8 mouse cellular contexts compared by ENCODE assay signal in genomic region chr17:35915538-35916296, GRCm38 (mm10). TPM values are rescaled to one million over a fixed set of nuclear protein-coding genes. Genes with fewer than 3 reads are reported as not detected.
DNase-seq lines count a peak whose midpoint lies in the region; ATAC-seq and TF ChIP-seq lines count a peak whose summit lies in the region.

No protein-coding gene starts in this region.

- 2% methylated on average over 28 of the region's 28 CpGs for WGBS in heart, adult 2 months
- WGBS in kidney, postnatal 0 days, result 2% methylated on average over 28 of the region's 28 CpGs
- 3% methylated on average over 28 of the region's 28 CpGs for WGBS in midbrain, embryonic 16.5 days

- peak overlapping the region; percentile 65 for H3K4me2 ChIP-seq in kidney, postnatal 0 days (ENCODE audit: low read length)
- peak overlapping the region; percentile 79 for H3K4me2 ChIP-seq in midbrain, embryonic 16.5 days (ENCODE audit: low read length)

- H3K4me1 ChIP-seq in heart, adult 2 months (ENCODE audit: control insufficient read depth, insufficient read depth, low read length), result peaks cover 7% of the 10 kb centered on the region
- H3K4me1 ChIP-seq in ES-E14 (ENCODE audit: control insufficient read depth in 2 of 2, insufficient read depth in 2 of 2, low read length in 2 of 2, poor library complexity in 1 of 2), result peaks cover 0 to 10% of the 10 kb centered on the region in 2 experiments; a peak in 2 of 4 replicates
- H3K4me1 ChIP-seq in erythroblast, embryonic 14.5 days (ENCODE audit: control insufficient read depth), result peaks cover 62% of the 10 kb centered on the region
- peaks cover 20% of the 10 kb centered on the region; the same call in 1 of the 2 replicates for H3K4me1 ChIP-seq in kidney, postnatal 0 days (replicated peaks; ENCODE audit: insufficient read depth, low read length)
- peaks cover 19% of the 10 kb centered on the region for H3K4me1 ChIP-seq in midbrain, embryonic 16.5 days (ENCODE audit: control insufficient read depth, insufficient read depth, low read length)

- no peak for DNase-seq in heart, adult 2 months
- no peak for DNase-seq in heart, postnatal 25 days (ENCODE audit: low spot score)
- DNase-seq in ES-E14 (ENCODE audit: low read depth, low spot score), result no peak
- DNase-seq in kidney, postnatal 0 days (ENCODE audit: low spot score), result peak; percentile 54
- DNase-seq in layer of hippocampus, postnatal 14 days (ENCODE audit: low spot score in 2 of 2), result no peak
- no peak for DNase-seq in thymus, postnatal 25 days

- no peaks in the 10 kb centered on the region for H3K27me3 ChIP-seq in heart, adult 2 months (ENCODE audit: control insufficient read depth, insufficient read depth, low read length)
- no peaks in the 10 kb centered on the region for H3K27me3 ChIP-seq in erythroblast, embryonic 14.5 days (ENCODE audit: control insufficient read depth)
- no peaks in the 10 kb centered on the region for H3K27me3 ChIP-seq in kidney, postnatal 0 days (ENCODE audit: insufficient read depth, low read length)
- H3K27me3 ChIP-seq in midbrain, embryonic 16.5 days (ENCODE audit: control insufficient read depth, insufficient read depth, low read depth, low read length), result no peaks in the 10 kb centered on the region

- TF ChIP-seq CTCF in heart, adult 2 months (IDR thresholded peaks at IDR 0.05), result no peak
- TF ChIP-seq CTCF in kidney, postnatal 0 days (IDR thresholded peaks at IDR 0.05; ENCODE audit: low read depth), result no peak

- peak overlapping the region; percentile 70 for H3K4me3 ChIP-seq in heart, adult 2 months
- H3K4me3 ChIP-seq in ES-E14 (ENCODE audit: insufficient read depth in 1 of 2, low read depth in 1 of 2, low read length in 2 of 2, poor library complexity in 1 of 2, severe bottlenecking in 1 of 2), result peak overlapping the region; percentile 78 to 93
- H3K4me3 ChIP-seq in erythroblast, embryonic 14.5 days (replicated peaks), result peak overlapping the region; percentile 73
- H3K4me3 ChIP-seq in kidney, postnatal 0 days (replicated peaks; ENCODE audit: low read depth, low read length), result peak overlapping the region; percentile 66
- H3K4me3 ChIP-seq in midbrain, embryonic 16.5 days (ENCODE audit: low read depth, low read length), result peak overlapping the region; percentile 66

- H3K27ac ChIP-seq in heart, adult 2 months, result peak overlapping the region; percentile 100
- H3K27ac ChIP-seq in ES-E14 (ENCODE audit: insufficient read depth, low read depth, low read length, poor library complexity, severe bottlenecking), result peak overlapping the region; percentile 98
- H3K27ac ChIP-seq in kidney, postnatal 0 days, result peak overlapping the region; percentile 90
- peak overlapping the region; percentile 99 for H3K27ac ChIP-seq in midbrain, embryonic 16.5 days (ENCODE audit: low read length)

- no peak for TF ChIP-seq EP300 in heart, adult 2 months (IDR thresholded peaks at IDR 0.05; ENCODE audit: insufficient read depth, low read depth, low read length)

- intact Hi-C loops in heart, adult 2 months (cut with DNase I), result loop anchor here (2.0 kb wide), 3 partner anchors 19 to 77 kb away; partner anchors contain the start of genes 2310061I04Rik and Tubb5
- intact Hi-C loops in heart, postnatal 25 days (cut with DNase I), result loop anchor here (5.0 kb wide), 1 partner anchor 78 kb away; the partner anchor contains the start of gene Tubb5

- no peak for TF ChIP-seq POLR2A in heart, adult 2 months (IDR thresholded peaks at IDR 0.05; ENCODE audit: insufficient read depth, low read depth, low read length)

- H3K36me3 ChIP-seq in heart, adult 2 months (ENCODE audit: control insufficient read depth, insufficient read depth, low read length), result peaks cover 8% of the 10 kb centered on the region
- H3K36me3 ChIP-seq in ES-E14 (ENCODE audit: control insufficient read depth, insufficient read depth, low read length, poor library complexity, severe bottlenecking), result peaks cover 37% of the 10 kb centered on the region
- peaks cover 65% of the 10 kb centered on the region for H3K36me3 ChIP-seq in erythroblast, embryonic 14.5 days (ENCODE audit: control insufficient read depth)
- 0 out of 2 replicates have a peak, but pooled peaks cover 16% of the 10 kb centered on the region for H3K36me3 ChIP-seq in kidney, postnatal 0 days (ENCODE audit: insufficient read depth, low read length)
- H3K36me3 ChIP-seq in midbrain, embryonic 16.5 days (ENCODE audit: control insufficient read depth, insufficient read depth, low read length), result no peaks in the 10 kb centered on the region

- peak overlapping the region; percentile 59 for H3K9ac ChIP-seq in heart, adult 2 months (ENCODE audit: low read depth, low read length)
- peak overlapping the region; percentile 92 for H3K9ac ChIP-seq in ES-E14 (ENCODE audit: insufficient read depth, low read depth, low read length, poor library complexity, severe bottlenecking)
- H3K9ac ChIP-seq in kidney, postnatal 0 days (ENCODE audit: low read depth, low read length), result peak overlapping the region; percentile 60
- H3K9ac ChIP-seq in midbrain, embryonic 16.5 days (ENCODE audit: low read depth, low read length), result peak overlapping the region; percentile 67

- in situ Hi-C loops in ES-E14 (cut with MboI; ENCODE audit: low sequenced_read_pairs in 2 of 2, unreplicated experiment in 2 of 2), result no loop called here

- no peaks in the 10 kb centered on the region for H3K79me2 ChIP-seq in heart, adult 2 months (replicated peaks; ENCODE audit: control insufficient read depth, insufficient read depth, low read length)

- no peak for ATAC-seq in kidney, postnatal 0 days (replicated peaks; ENCODE audit: low FRiP score, low read depth)
- no peak for ATAC-seq in midbrain, embryonic 16.5 days

- no peaks in the 10 kb centered on the region for H3K9me3 ChIP-seq in ES-E14 (ENCODE audit: control insufficient read depth, insufficient read depth, low read depth, low read length)
- H3K9me3 ChIP-seq in erythroblast, embryonic 14.5 days (ENCODE audit: control insufficient read depth, low read length), result no peaks in the 10 kb centered on the region
- H3K9me3 ChIP-seq in kidney, postnatal 0 days (replicated peaks; ENCODE audit: low read length), result no peaks in the 10 kb centered on the region
- H3K9me3 ChIP-seq in midbrain, embryonic 16.5 days (replicated peaks; ENCODE audit: control insufficient read depth, low read length, poor library complexity, severe bottlenecking), result no peaks in the 10 kb centered on the region

TF ChIP-seq in ES-E14, 5 proteins besides CTCF, POLR2A, EP300 and RAD21:
- TF ChIP-seq CHD2 (IDR thresholded peaks at IDR 0.05; ENCODE audit: low read depth, low read length), result no peak

RNA-seq across cellular contexts. Expression of gene Mrps18b, which starts 0.5 kb away (rescaled TPM):
- total RNA-seq in heart, adult 2 months (2021), result 10 to 100 TPM; 50.9 to 56.2 TPM
- polyA plus RNA-seq in heart, adult 2 months (2012; rRNA removed), result 76.0 and 99.7 TPM in 2 replicates
- total RNA-seq in heart, postnatal 25 days (2021), result 10 to 100 TPM; 51.7 to 55.3 TPM
- 189 and 226 TPM in 2 replicates for total RNA-seq in ES-E14 (2012; rRNA removed)
- polyA plus RNA-seq in erythroblast, embryonic 14.5 days (2012), result 0.45 and 0.85 TPM in 2 replicates
- 88.4 and 94.7 TPM in 2 replicates for polyA plus RNA-seq in kidney, postnatal 0 days (2015; fragmentation: Nextera tagmentation; extraction: Ambion mirVana)
- polyA plus RNA-seq in midbrain, embryonic 16.5 days (2015; fragmentation: Nextera tagmentation; extraction: Ambion mirVana), result 46.9 and 54.4 TPM in 2 replicates
- 10 to 100 TPM; 41.2 to 42.7 TPM for total RNA-seq in layer of hippocampus, postnatal 14 days (2021)

RNA-seq across cellular contexts. Expression of gene Ppp1r10, which starts 0.5 kb away (rescaled TPM):
- 10 to 100 TPM; 26.4 to 40.9 TPM for total RNA-seq in heart, adult 2 months (2021)
- 18.1 and 18.7 TPM in 2 replicates for polyA plus RNA-seq in heart, adult 2 months (2012; rRNA removed)
- total RNA-seq in heart, postnatal 25 days (2021), result 10 to 100 TPM; 30.4 to 34.5 TPM
- total RNA-seq in ES-E14 (2012; rRNA removed), result 64.8 and 68.2 TPM in 2 replicates
- polyA plus RNA-seq in erythroblast, embryonic 14.5 days (2012), result 5.4 and 6.3 TPM in 2 replicates
- polyA plus RNA-seq in kidney, postnatal 0 days (2015; fragmentation: Nextera tagmentation; extraction: Ambion mirVana), result 28.8 and 29.7 TPM in 2 replicates
- 38.9 and 43.0 TPM in 2 replicates for polyA plus RNA-seq in midbrain, embryonic 16.5 days (2015; fragmentation: Nextera tagmentation; extraction: Ambion mirVana)
- total RNA-seq in layer of hippocampus, postnatal 14 days (2021), result 10 to 100 TPM; 68.3 to 74.5 TPM

RNA-seq across cellular contexts. Expression of gene Atat1, which starts 5.8 kb away (rescaled TPM):
- 1 to 10 TPM; 6.0 TPM for total RNA-seq in heart, adult 2 months (2021)
- 22.0 and 24.3 TPM in 2 replicates for polyA plus RNA-seq in heart, adult 2 months (2012; rRNA removed)
- 1 to 10 TPM; 7.7 TPM for total RNA-seq in heart, postnatal 25 days (2021)
- 12.5 and 12.9 TPM in 2 replicates for total RNA-seq in ES-E14 (2012; rRNA removed)
- 1.1 and 1.6 TPM in 2 replicates for polyA plus RNA-seq in erythroblast, embryonic 14.5 days (2012)
- 28.4 and 36.9 TPM in 2 replicates for polyA plus RNA-seq in kidney, postnatal 0 days (2015; fragmentation: Nextera tagmentation; extraction: Ambion mirVana)
- 455 and 465 TPM in 2 replicates for polyA plus RNA-seq in midbrain, embryonic 16.5 days (2015; fragmentation: Nextera tagmentation; extraction: Ambion mirVana)
- 10 to 100 TPM; 82.6 to 87.1 TPM for total RNA-seq in layer of hippocampus, postnatal 14 days (2021)

RNA-seq across cellular contexts. Expression of gene 2310061I04Rik, which starts 18.5 kb away (rescaled TPM):
- total RNA-seq in heart, adult 2 months (2021), result 100 to 1,000 TPM in 1 of 2 experiments, 10 to 100 TPM in 1; 99.4 to 116 TPM
- 164 and 176 TPM in 2 replicates for polyA plus RNA-seq in heart, adult 2 months (2012; rRNA removed)
- total RNA-seq in heart, postnatal 25 days (2021), result 100 to 1,000 TPM; 112 to 116 TPM
- 13.6 and 15.8 TPM in 2 replicates for total RNA-seq in ES-E14 (2012; rRNA removed)
- polyA plus RNA-seq in erythroblast, embryonic 14.5 days (2012), result 6.9 and 7.1 TPM in 2 replicates
- polyA plus RNA-seq in kidney, postnatal 0 days (2015; fragmentation: Nextera tagmentation; extraction: Ambion mirVana), result 36.6 and 39.1 TPM in 2 replicates
- polyA plus RNA-seq in midbrain, embryonic 16.5 days (2015; fragmentation: Nextera tagmentation; extraction: Ambion mirVana), result 63.9 and 76.4 TPM in 2 replicates
- 10 to 100 TPM; 61.8 to 71.4 TPM for total RNA-seq in layer of hippocampus, postnatal 14 days (2021)

RNA-seq across cellular contexts. Expression of gene Dhx16, which starts 36.1 kb away (rescaled TPM):
- total RNA-seq in heart, adult 2 months (2021), result 10 to 100 TPM; 19.3 to 20.3 TPM
- polyA plus RNA-seq in heart, adult 2 months (2012; rRNA removed), result 27.7 and 38.0 TPM in 2 replicates
- total RNA-seq in heart, postnatal 25 days (2021), result 10 to 100 TPM; 19.2 to 20.1 TPM
- 202 and 391 TPM in 2 replicates for total RNA-seq in ES-E14 (2012; rRNA removed)
- 5.0 and 5.2 TPM in 2 replicates for polyA plus RNA-seq in erythroblast, embryonic 14.5 days (2012)
- polyA plus RNA-seq in kidney, postnatal 0 days (2015; fragmentation: Nextera tagmentation; extraction: Ambion mirVana), result 29.2 and 33.3 TPM in 2 replicates
- 28.4 and 30.5 TPM in 2 replicates for polyA plus RNA-seq in midbrain, embryonic 16.5 days (2015; fragmentation: Nextera tagmentation; extraction: Ambion mirVana)
- 10 to 100 TPM; 30.3 to 33.6 TPM for total RNA-seq in layer of hippocampus, postnatal 14 days (2021)
